Mouse (Mus musculus) small intestine, adult 2 months (tissue): ENCODE measurements around the gene 2610021A01Rik. TPM values are rescaled to one million over a fixed set of nuclear protein-coding genes. Genes with fewer than 3 reads are reported as not detected.
"Not testable (repeated sequence)": the region's sequence is repeated elsewhere in the genome, so short reads cannot be mapped to it uniquely, and the experiment has no call there.

Experiments
- H3K27ac ChIP-seq: fragments of 200-500 bp; 2 replicates; pipeline ENCODE4 v1.5.1; 2012; ENCODE audit warnings: low read depth, low read length, control low read depth, inconsistent platforms; ENCODE audit not compliant: insufficient read depth
- H3K27me3 ChIP-seq: fragments of 200-500 bp; 2 replicates; pipeline ENCODE4 v1.6.1; 2012; ENCODE audit warnings: mild to moderate bottlenecking, moderate library complexity, low read length, inconsistent platforms; ENCODE audit not compliant: control insufficient read depth, insufficient read depth
- H3K36me3 ChIP-seq: fragments of 200-500 bp; 2 replicates; pipeline ENCODE4 v1.6.1; 2012; ENCODE audit warnings: mild to moderate bottlenecking, low read length, control low read depth, inconsistent platforms; ENCODE audit not compliant: control insufficient read depth, insufficient read depth
- H3K4me1 ChIP-seq: fragments of 200-500 bp; 2 replicates; pipeline ENCODE4 v1.6.1; 2012; ENCODE audit warnings: low read length, inconsistent platforms, mixed read lengths; ENCODE audit not compliant: control insufficient read depth, insufficient read depth, insufficient read length
- H3K4me3 ChIP-seq: fragments of 200-500 bp; 2 replicates; pipeline ENCODE4 v1.5.1; 2012; ENCODE audit warnings: low read depth, mild to moderate bottlenecking, control low read depth, inconsistent platforms, low read length, moderate library complexity
- CTCF ChIP-seq: fragments of 200-500 bp; IDR thresholded peaks from 2 replicates; pipeline ENCODE4 v1.5.1; 2012; ENCODE audit warnings: low read depth, mild to moderate bottlenecking, control low read depth, inconsistent platforms, low read length, moderate library complexity, mixed read lengths; ENCODE audit not compliant: insufficient replicate concordance, insufficient read length; ENCODE audit errors: extremely low read depth
- POLR2A ChIP-seq: fragments of 200-500 bp; IDR thresholded peaks from 2 replicates; pipeline ENCODE4 v1.6.1; 2012; ENCODE audit warnings: low read depth, mild to moderate bottlenecking, control low read depth, inconsistent platforms, low read length, moderate library complexity
- WGBS: fragments of 180-500 bp; shearing (Covaris S2); methylation state at CpG from one replicate; pipeline ENCODE4 v1.1.7; 2018; 5-methylcytosine and 5-hydroxymethylcytosine counted together
- polyA plus RNA-seq: library from polyadenylated mRNA; depleted of rRNA; stranded (reverse); fragments of >200 nt; gene quantifications from 2 replicates; pipeline ENCODE4 v1.2.3, GENCODE M21; 2012; rRNA removed

The 2610021A01Rik gene
- polyA plus RNA-seq, 1 experiment: 0.68 TPM

- TF ChIP-seq CTCF: no peak
- no peak for TF ChIP-seq POLR2A
- H3K4me3 ChIP-seq: peak overlapping the region; percentile 28; the same call in 1 of the 2 replicates
- H3K27ac ChIP-seq: no peak overlapping the region; the same call in 1 of the 2 replicates
- peaks cover 2% of the 10 kb centered on the region; the same call in 1 of the 2 replicates for H3K4me1 ChIP-seq
- H3K36me3 ChIP-seq: peaks cover 2% of the 10 kb centered on the region; the same call in 1 of the 2 replicates
- H3K27me3 ChIP-seq: no peaks in the 10 kb centered on the region
- WGBS: 15% methylated on average over 3 of the region's 3 CpGs
These were observed 1.0 kb downstream of the 2610021A01Rik start for GRCm38 (mm10) chr7:41599932-41600548.

GRCm38 (mm10) chr7:41611654-41612053 is 12.6 kb downstream of the 2610021A01Rik start:
- H3K36me3 ChIP-seq: peaks cover 17% of the 10 kb centered on the region
- TF ChIP-seq POLR2A (no peak), CTCF (no peak)
- no peak overlapping the region for H3K27ac ChIP-seq
- WGBS: 86% methylated on average over 3 of the region's 3 CpGs
- no peaks in the 10 kb centered on the region; the same call in 1 of the 2 replicates for H3K4me1 ChIP-seq
- no peaks in the 10 kb centered on the region for H3K27me3 ChIP-seq
- H3K4me3 ChIP-seq: no peak overlapping the region

- not testable (repeated sequence) for H3K4me1 ChIP-seq, H3K27me3 ChIP-seq, H3K4me3 ChIP-seq
- Histone ChIP-seq H3K36me3 (peaks cover 20% of the 10 kb centered on the region), H3K27ac (peak overlapping the region; percentile 86)
- WGBS: 55% methylated on average over 1 of the region's 1 CpGs
These were observed 17.2 kb downstream of the 2610021A01Rik start for GRCm38 (mm10) chr7:41616241-41616640.

- H3K27ac ChIP-seq: peak within 1 kb of the TSS; percentile 94
- H3K27me3 ChIP-seq: no peaks in the 10 kb centered on the region
- WGBS: under 1% methylated on average over 27 of the region's 27 CpGs
- no peaks in the 10 kb centered on the region for H3K4me1 ChIP-seq
- H3K36me3 ChIP-seq: no peaks in the 10 kb centered on the region
- peak within 1 kb of the TSS; percentile 87 for H3K4me3 ChIP-seq
- TF ChIP-seq POLR2A (peak; percentile 51; the same call in 1 of the 2 replicates), CTCF (peak; percentile 66; the same call in 1 of the 2 replicates)
These were observed 33.6 kb downstream of the 2610021A01Rik start, which contains the start of gene Zfp788 for GRCm38 (mm10) chr7:41632409-41633220. Gene Zfp788, plus strand, starts transcription at chr7:41633203.

- Histone ChIP-seq H3K4me1 (no peaks in the 10 kb centered on the region), H3K4me3 (peak overlapping the region; percentile 87), H3K27me3 (no peaks in the 10 kb centered on the region), H3K36me3 (no peaks in the 10 kb centered on the region), H3K27ac (peak overlapping the region; percentile 94)
- under 1% methylated on average over 26 of the region's 26 CpGs for WGBS
- TF ChIP-seq CTCF (no peak), POLR2A (no peak)
These were observed 34.4 kb downstream of the 2610021A01Rik start for GRCm38 (mm10) chr7:41633221-41633984.

GRCm38 (mm10) chr7:41674326-41674725 is 75.3 kb downstream of the 2610021A01Rik start:
- H3K4me1 ChIP-seq, H3K27me3 ChIP-seq, H3K4me3 ChIP-seq, H3K27ac ChIP-seq, H3K36me3 ChIP-seq: not testable (repeated sequence)
- 69% methylated on average over 1 of the region's 1 CpGs for WGBS

Other genes with a start within 250 kb of the 2610021A01Rik start
- 0.32 and 1.6 TPM in 2 replicates for gene AI987944, start 205.9 kb upstream of the 2610021A01Rik start, polyA plus RNA-seq
- 0.01 TPM in 1 of 2 replicates, not detected in the other for gene Vmn2r57, start 150.5 kb upstream of the 2610021A01Rik start, polyA plus RNA-seq
- not detected in 2 replicates for gene Gm20449, start 99.8 kb upstream of the 2610021A01Rik start, polyA plus RNA-seq
- gene AW146154, start 99.3 kb upstream of the 2610021A01Rik start, polyA plus RNA-seq: 1.3 and 2.0 TPM in 2 replicates
- not detected in 2 replicates for gene Gm6871, start 25.6 kb upstream of the 2610021A01Rik start, polyA plus RNA-seq
- gene Zfp788, start 34.0 kb downstream of the 2610021A01Rik start, polyA plus RNA-seq: 0.15 TPM in 1 of 2 replicates, not detected in the other